Mouse (Mus musculus) activated CD4-positive, CD25-positive, alpha-beta regulatory T cell, adult 4 months (primary cell): ENCODE measurements around the gene Fam219a. TPM values are rescaled to one million over a fixed set of nuclear protein-coding genes. Genes with fewer than 3 reads are reported as not detected.

Source experiments
- ATAC-seq: one replicate; pipeline ENCODE4 v1.8.0; 2017
- polyA plus RNA-seq, 2 experiments: library from polyadenylated mRNA; unstranded; fragments of 100-300 nt; shearing (Covaris generic); gene quantifications; one replicate each; pipeline ENCODE4 v1.2.1; 2017

The Fam219a gene
- polyA plus RNA-seq, 2 experiments from 2014 or later: 0.18 to 0.29 TPM

DNA sequence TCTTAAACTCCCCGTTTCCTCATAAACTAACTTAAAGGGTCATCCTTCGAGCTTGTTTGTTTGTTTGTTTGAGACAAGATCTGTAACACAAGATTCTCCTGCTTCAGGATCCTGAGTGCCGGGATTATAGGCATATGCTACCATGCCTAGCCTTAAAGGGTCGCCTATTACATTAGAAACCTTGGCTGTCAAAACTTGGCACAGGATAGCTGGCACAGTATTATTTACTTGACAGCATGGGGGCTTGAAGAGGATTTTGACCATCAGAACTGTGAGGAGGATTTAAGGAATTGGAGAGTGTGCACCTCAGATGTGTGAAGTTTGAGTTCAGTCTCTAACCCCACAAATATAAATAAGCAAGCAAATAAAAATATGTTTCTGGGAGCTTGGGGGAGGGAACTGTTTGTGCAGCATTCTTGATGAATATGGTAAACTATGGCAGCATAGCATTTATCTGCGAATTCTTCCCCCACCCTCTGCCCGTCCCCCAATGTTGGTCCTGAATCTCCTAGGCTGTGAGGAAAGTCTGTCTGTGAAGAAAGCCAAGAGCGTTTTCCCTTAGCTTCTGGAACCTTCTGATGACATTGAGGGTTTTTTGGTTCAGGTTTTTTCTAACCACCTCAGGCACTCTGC lies 99.2 kb downstream of the Fam219a start:
- no peak for ATAC-seq

DNA sequence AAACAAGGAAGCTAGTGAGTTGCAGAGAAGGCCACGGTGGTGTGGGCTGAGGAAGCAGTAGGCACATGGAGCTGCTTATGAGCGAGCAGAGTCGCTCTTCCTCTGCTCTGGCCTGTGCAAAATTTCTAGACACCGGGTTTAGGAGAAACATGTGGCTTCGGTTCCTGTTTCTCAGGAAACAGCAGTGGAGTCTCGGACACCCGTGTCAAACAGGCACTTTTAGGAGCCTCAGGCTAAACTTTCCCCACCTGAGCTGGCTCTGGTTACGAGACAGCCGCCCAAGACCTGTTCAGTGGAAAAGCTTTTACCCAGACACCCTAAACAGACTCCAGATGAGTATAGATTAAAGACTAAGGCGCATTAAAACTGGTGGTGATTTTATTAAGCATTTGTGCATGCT lies 100.1 kb downstream of the Fam219a start:
- no peak for ATAC-seq

DNA sequence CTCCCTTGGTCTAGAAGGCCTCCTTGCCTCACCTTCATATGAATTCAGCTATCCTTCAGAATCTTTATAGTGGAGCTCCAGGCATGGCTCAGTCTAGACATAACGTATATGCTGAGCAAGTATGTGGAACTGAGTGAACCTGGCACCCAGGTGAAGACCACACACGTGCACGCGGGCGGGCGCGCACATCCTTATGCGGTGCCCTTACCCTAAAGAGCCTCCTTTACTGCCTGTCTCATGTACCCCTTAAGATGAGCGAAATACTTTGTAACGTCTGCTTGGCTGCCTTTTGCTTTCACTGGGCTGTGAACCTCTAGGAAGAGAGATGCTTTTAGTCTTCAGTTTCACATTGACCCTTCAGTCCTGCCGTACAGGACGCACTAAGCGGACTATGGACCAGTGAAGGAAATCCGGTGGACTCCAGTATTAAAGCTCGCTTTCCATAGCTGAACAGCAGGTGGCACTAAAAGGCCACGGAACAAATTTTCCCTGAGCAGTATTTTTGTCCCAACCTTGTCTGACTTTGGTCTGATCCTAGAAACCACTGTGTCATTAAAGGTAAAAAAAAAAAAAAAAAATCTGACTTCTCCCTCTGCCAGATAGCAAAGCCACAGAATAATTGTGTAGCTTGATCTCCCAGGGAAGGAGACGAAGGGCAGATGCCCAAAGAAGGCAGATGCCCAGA lies 100.8 kb downstream of the Fam219a start:
- ATAC-seq: no peak

Other genes starting within 250 kb of the Fam219a start
- 10 to 100 TPM; 25.5 to 36.2 TPM for gene Ubap1, start 220.5 kb downstream of the Fam219a start, polyA plus RNA-seq
- 1 to 10 TPM; 2.2 to 2.5 TPM for gene Kif24, start 104.7 kb downstream of the Fam219a start, polyA plus RNA-seq
- 10 to 100 TPM; 15.5 to 25.6 TPM for gene Nudt2, start 104.4 kb downstream of the Fam219a start, polyA plus RNA-seq
- gene AI464131, start 66.5 kb downstream of the Fam219a start, polyA plus RNA-seq: not detected
- not detected for gene 1110017D15Rik, start 52.2 kb downstream of the Fam219a start, polyA plus RNA-seq
- not detected for gene Dnaic1, start 237 bp upstream of the Fam219a start, polyA plus RNA-seq
- gene Enho, start 70.8 kb upstream of the Fam219a start, polyA plus RNA-seq: not detected
- not detected for gene Cntfr, start 127.6 kb upstream of the Fam219a start, polyA plus RNA-seq
- gene Il11ra1, start 130.5 kb upstream of the Fam219a start, polyA plus RNA-seq: 1 to 10 TPM; 4.9 to 7.2 TPM
- gene Rpp25l, start 144.0 kb upstream of the Fam219a start, polyA plus RNA-seq: 10 to 100 TPM; 51.4 to 65.6 TPM
- 100 to 1,000 TPM; 107 to 114 TPM for gene Dctn3, start 153.6 kb upstream of the Fam219a start, polyA plus RNA-seq
- not detected for gene Arid3c, start 161.6 kb upstream of the Fam219a start, polyA plus RNA-seq
- 10 to 100 TPM; 68.4 to 76.4 TPM for gene Galt, start 185.7 kb upstream of the Fam219a start, polyA plus RNA-seq
- gene Sigmar1, start 186.6 kb upstream of the Fam219a start, polyA plus RNA-seq: 10 to 100 TPM; 35.9 to 40.3 TPM
- gene Ccl27a, start 204.7 kb upstream of the Fam219a start, polyA plus RNA-seq: 10 to 100 TPM in 1 of 2 experiments, 1 to 10 TPM in 1; 8.6 to 10.1 TPM